Comparison of ENCODE assay signal across 19 mouse cellular contexts in the genomic region with DNA sequence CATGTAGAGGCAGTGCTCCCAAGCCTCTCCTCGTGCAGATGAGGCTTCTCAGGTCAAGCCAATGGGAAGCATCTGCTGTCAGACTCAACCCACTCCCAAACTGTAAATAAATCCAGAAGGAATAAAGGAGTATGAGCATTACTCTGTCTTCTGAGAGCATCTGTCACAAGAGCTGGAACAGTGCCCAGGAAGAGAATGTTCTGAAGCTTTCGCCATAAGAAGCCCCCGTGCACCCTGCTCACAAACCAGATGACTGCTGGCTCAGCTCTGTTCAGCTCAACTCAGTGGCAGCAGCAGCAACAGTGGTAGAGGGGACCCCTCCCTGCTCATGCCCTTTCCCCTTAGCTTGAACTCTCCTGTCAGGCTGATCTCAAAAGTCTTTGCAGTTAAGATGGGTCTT. TPM values are rescaled to one million over a fixed set of nuclear protein-coding genes. Genes with fewer than 3 reads are reported as not detected.
DNase-seq lines count a peak whose midpoint lies in the region; ATAC-seq and TF ChIP-seq lines count a peak whose summit lies in the region.
"Had no signal": no experiment of that assay in that cellular context is flagged by ENCODE, and none has a peak within 500 bp of the region (broad histone marks: within the 10 kb centered on the region; RNA-seq: fewer than 3 reads in every experiment).

No protein-coding gene starts in this region.

- TF ChIP-seq CTCF in midbrain, postnatal 0 days (IDR thresholded peaks at IDR 0.05), result no peak

- intact Hi-C loops in heart, postnatal 14 days (cut with DNase I), result no loop called here
- intact Hi-C loops in gastrocnemius, postnatal 36 days (cut with DNase I), result no loop called here

- DNase-seq in heart, adult 11 months, result peak; percentile 70
- DNase-seq in heart, postnatal 14 days, result no peak
- DNase-seq in midbrain, postnatal 0 days (ENCODE audit: low spot score), result peak; percentile 64
- DNase-seq in left cerebral cortex, adult 11 months (ENCODE audit: low spot score), result peak; percentile 23
- DNase-seq in right cerebral cortex, postnatal 36 days (ENCODE audit: low spot score in 2 of 2), result peak; percentile 15 to 50
- no peak for DNase-seq in ovary, postnatal 14 days (ENCODE audit: low spot score)
- no peak for DNase-seq in gastrocnemius, postnatal 36 days
- DNase-seq: B cell, adult 2 months; cerebellum, postnatal 36 days; liver, postnatal 0 days had no signal

- no peaks in the 10 kb centered on the region for H3K4me1 ChIP-seq in midbrain, postnatal 0 days (ENCODE audit: insufficient read depth, low read length)
- H3K4me1 ChIP-seq in midbrain, embryonic 16.5 days (ENCODE audit: control insufficient read depth, insufficient read depth, low read length), result no peaks in the 10 kb centered on the region
- H3K4me1 ChIP-seq: heart, embryonic 13.5 days; limb, embryonic 12.5 days had no signal

- ATAC-seq in midbrain, postnatal 0 days (ENCODE audit: low FRiP score), result no peak
- no peak for ATAC-seq in midbrain, embryonic 16.5 days
- ATAC-seq: forebrain, embryonic 16.5 days; liver, postnatal 0 days had no signal

- no peak overlapping the region for H3K27ac ChIP-seq in midbrain, postnatal 0 days (ENCODE audit: low read depth, low read length)
- no peak overlapping the region for H3K27ac ChIP-seq in midbrain, embryonic 16.5 days (ENCODE audit: low read length)
- H3K27ac ChIP-seq: heart, embryonic 13.5 days; limb, embryonic 12.5 days had no signal

- H3K9ac ChIP-seq in midbrain, postnatal 0 days (replicated peaks; ENCODE audit: low read length, poor library complexity, severe bottlenecking), result no peak overlapping the region
- no peak overlapping the region for H3K9ac ChIP-seq in midbrain, embryonic 16.5 days (ENCODE audit: low read depth, low read length)
- H3K9ac ChIP-seq: heart, embryonic 13.5 days; limb, embryonic 12.5 days; liver, postnatal 0 days had no signal

- H3K36me3 ChIP-seq in midbrain, postnatal 0 days (ENCODE audit: insufficient read depth, low read length), result no peaks in the 10 kb centered on the region
- no peaks in the 10 kb centered on the region for H3K36me3 ChIP-seq in midbrain, embryonic 16.5 days (ENCODE audit: control insufficient read depth, insufficient read depth, low read length)
- H3K36me3 ChIP-seq: G1E; heart, embryonic 13.5 days; limb, embryonic 12.5 days had no signal

- no peak overlapping the region for H3K4me2 ChIP-seq in midbrain, postnatal 0 days (ENCODE audit: low read depth, low read length, poor library complexity, severe bottlenecking)
- H3K4me2 ChIP-seq in midbrain, embryonic 16.5 days (ENCODE audit: low read length), result no peak overlapping the region
- H3K4me2 ChIP-seq: heart, embryonic 13.5 days; limb, embryonic 12.5 days had no signal

- H3K9me3 ChIP-seq in midbrain, postnatal 0 days (ENCODE audit: low read length), result no peaks in the 10 kb centered on the region
- no peaks in the 10 kb centered on the region for H3K9me3 ChIP-seq in midbrain, embryonic 16.5 days (replicated peaks; ENCODE audit: control insufficient read depth, low read length, poor library complexity, severe bottlenecking)
- H3K9me3 ChIP-seq: limb, embryonic 12.5 days had no signal

- WGBS in midbrain, postnatal 0 days, result 72% methylated on average over 3 of the region's 3 CpGs
- 70% methylated on average over 3 of the region's 3 CpGs for WGBS in midbrain, embryonic 16.5 days

- H3K27me3 ChIP-seq in midbrain, postnatal 0 days (ENCODE audit: insufficient read depth, low read length), result no peaks in the 10 kb centered on the region
- no peaks in the 10 kb centered on the region for H3K27me3 ChIP-seq in midbrain, embryonic 16.5 days (ENCODE audit: control insufficient read depth, insufficient read depth, low read depth, low read length)
- H3K27me3 ChIP-seq: heart, embryonic 13.5 days; limb, embryonic 12.5 days had no signal

- no peak overlapping the region for H3K4me3 ChIP-seq in midbrain, postnatal 0 days (ENCODE audit: low read depth, low read length)
- H3K4me3 ChIP-seq in midbrain, embryonic 16.5 days (ENCODE audit: low read depth, low read length), result no peak overlapping the region
- H3K4me3 ChIP-seq: heart, embryonic 13.5 days; limb, embryonic 12.5 days had no signal

RNA-seq across cellular contexts. Expression of a gene that starts 47.2 kb away (rescaled TPM):
- not detected for total RNA-seq in heart, postnatal 14 days (2021)
- total RNA-seq in midbrain, postnatal 0 days (2014; rRNA removed), result not detected in 2 replicates
- polyA plus RNA-seq in midbrain, postnatal 0 days (2015; fragmentation: Nextera tagmentation; extraction: Ambion mirVana), result not detected in 2 replicates
- not detected in 2 replicates for polyA plus RNA-seq in midbrain, embryonic 16.5 days (2015; fragmentation: Nextera tagmentation; extraction: Ambion mirVana)
- not detected for total RNA-seq in gastrocnemius, postnatal 36 days (2021)
- total RNA-seq: megakaryocyte, adult 5-6 weeks had no signal
- polyA plus RNA-seq: embryonic facial prominence, embryonic 14.5 days; forebrain, embryonic 16.5 days; G1E; heart, embryonic 13.5 days; intestine, embryonic 14.5 days; limb, embryonic 12.5 days; liver, postnatal 0 days; urinary bladder, adult 2 months had no signal

Comparison
In these comparisons a context has a peak if more than half of its experiments do, and no peak if none do; other contexts are left out.
1. DNase-seq: peak in heart, adult 11 months (single experiment), midbrain, postnatal 0 days (single experiment), left cerebral cortex, adult 11 months (single experiment) and right cerebral cortex, postnatal 36 days (2 of 2); none in heart, postnatal 14 days (0 of 2), ovary, postnatal 14 days (single experiment) and gastrocnemius, postnatal 36 days (0 of 2).